Mouse (Mus musculus) mouse embryonic stem cell (cell line): ENCODE data around the gene Tshz3.

Experiments used
- in situ Hi-C, 2 experiments: fragments of 300-500 bp; cut with MboI; formaldehyde crosslinking; loops; 1 replicate in 1 of 2; 3 replicates in 1 of 2; pipeline ENCODE4 v1.14.3; 2019 to 2020; ENCODE audit warnings: low sequenced_read_pairs in 2 of 2, low pct_unique_long_range_greater_than_20kb in 1 of 2, mixed read lengths in 1 of 2; ENCODE audit not compliant: unreplicated experiment in 1 of 2

Gene Tshz3

GRCm38 (mm10) chr7:36697856-36698588 is at the start of gene Tshz3:
TSS of gene Tshz3 (plus strand) at chr7:36698118.
- in situ Hi-C loops = no loop called here

GRCm38 (mm10) chr7:36655931-36656330 is 42.0 kb upstream of the Tshz3 start:
- in situ Hi-C loops = loop anchor here in 1 of 2 experiments (10.0 kb wide), 1 partner anchor 59 kb away; no protein-coding TSS in a partner anchor

- in situ Hi-C loops = loop anchor here in 1 of 2 experiments (10.0 kb wide), 1 partner anchor 58 kb away; no protein-coding TSS in a partner anchor
These were observed 41.5 kb upstream of the Tshz3 start for GRCm38 (mm10) chr7:36656401-36656800.

- in situ Hi-C loops = loop anchor here in 1 of 2 experiments (10.0 kb wide), 1 partner anchor 56 kb away; no protein-coding TSS in a partner anchor
These were observed 39.6 kb upstream of the Tshz3 start for GRCm38 (mm10) chr7:36658331-36658730.

- in situ Hi-C loops = loop anchor here in 1 of 2 experiments (10.0 kb wide), 1 partner anchor 56 kb away; no protein-coding TSS in a partner anchor
These were observed 38.7 kb upstream of the Tshz3 start for GRCm38 (mm10) chr7:36659265-36659664.

GRCm38 (mm10) chr7:36660654-36661053 is 37.3 kb upstream of the Tshz3 start:
- in situ Hi-C loops = no loop called here

- in situ Hi-C loops = no loop called here
These were observed 34.5 kb upstream of the Tshz3 start for GRCm38 (mm10) chr7:36663431-36663830.

GRCm38 (mm10) chr7:36667767-36668166 is 30.2 kb upstream of the Tshz3 start:
- in situ Hi-C loops = no loop called here

- in situ Hi-C loops = no loop called here
These were observed 19.9 kb upstream of the Tshz3 start for GRCm38 (mm10) chr7:36678031-36678430.

- in situ Hi-C loops = no loop called here
These were observed 19.4 kb upstream of the Tshz3 start for GRCm38 (mm10) chr7:36678510-36678909.

GRCm38 (mm10) chr7:36679031-36679618 is 18.8 kb upstream of the Tshz3 start:
- in situ Hi-C loops = no loop called here

- in situ Hi-C loops = no loop called here
These were observed 18.0 kb upstream of the Tshz3 start for GRCm38 (mm10) chr7:36679866-36680458.

- in situ Hi-C loops = no loop called here
These were observed 10.4 kb upstream of the Tshz3 start for GRCm38 (mm10) chr7:36687508-36687907.

- in situ Hi-C loops = no loop called here
These were observed 8.7 kb upstream of the Tshz3 start for GRCm38 (mm10) chr7:36689049-36689793.

GRCm38 (mm10) chr7:36690551-36690950 is 7.4 kb upstream of the Tshz3 start:
- in situ Hi-C loops = no loop called here

GRCm38 (mm10) chr7:36691617-36692016 is 6.3 kb upstream of the Tshz3 start:
- in situ Hi-C loops = no loop called here

- in situ Hi-C loops = no loop called here
These were observed 5.5 kb upstream of the Tshz3 start for GRCm38 (mm10) chr7:36692381-36692780.

- in situ Hi-C loops = no loop called here
These were observed 4.8 kb upstream of the Tshz3 start for GRCm38 (mm10) chr7:36693081-36693480.
